Mouse (Mus musculus) megakaryocyte, embryonic 14.5 days (primary cell): ENCODE measurements around the gene Gm16181.

Experiments
- FLI1 ChIP-seq: IDR thresholded peaks from 2 replicates; pipeline ENCODE4 v1.6.1; 2012; ENCODE audit warnings: low read length, inconsistent platforms, mixed read lengths
- GATA1 ChIP-seq: IDR thresholded peaks from 3 replicates; pipeline ENCODE4 v1.6.1; 2012; ENCODE audit warnings: mixed read lengths, low read length, inconsistent platforms, borderline replicate concordance

DNA sequence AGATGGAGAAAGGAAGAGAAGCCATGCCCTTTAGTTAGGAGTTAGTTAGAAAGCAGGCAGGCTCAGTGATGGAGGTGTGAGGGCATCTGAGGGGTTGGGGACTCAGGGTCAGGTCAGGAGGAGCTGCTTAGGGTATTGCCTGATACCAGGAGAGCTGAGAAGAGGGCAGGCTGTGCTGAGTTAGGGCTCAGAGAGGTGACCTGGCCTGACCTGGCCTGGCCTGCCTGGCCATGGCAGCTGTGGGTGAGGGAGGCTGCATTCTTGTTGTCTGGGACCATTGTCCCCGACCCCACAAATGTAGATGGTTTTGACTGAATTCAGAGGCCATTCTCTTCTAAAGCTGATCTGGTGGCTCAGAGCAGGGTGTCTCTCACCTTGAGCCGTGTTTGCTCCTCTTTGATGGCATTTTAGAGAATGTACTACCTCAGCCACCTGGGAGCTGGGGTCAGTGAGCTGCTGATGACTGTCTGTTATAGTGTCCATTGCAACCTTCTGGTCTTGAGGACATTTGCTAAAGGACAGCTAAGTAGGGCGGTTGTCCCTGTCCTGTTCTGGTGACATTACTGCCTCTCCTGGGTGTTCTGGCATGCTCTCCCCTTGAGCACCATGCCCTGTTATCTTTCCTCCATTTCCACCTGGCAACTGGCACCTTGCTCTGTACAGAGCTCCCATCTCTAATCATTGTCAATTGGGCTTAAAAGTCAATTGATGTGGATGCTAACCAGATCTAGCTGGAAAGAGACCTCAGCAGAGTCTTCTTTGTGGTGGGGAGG lies 29.9 kb downstream of the Gm16181 start:
- TF ChIP-seq GATA1 (no peak), FLI1 (no peak)
